Mouse (Mus musculus): ENCODE results near the gene Atp6v1c2.

Gene Atp6v1c2

GRCm38 (mm10) chr12:17329259-17329658 lies at the start of gene Atp6v1c2:
Gene Atp6v1c2, minus strand, starts transcription at chr12:17329359.
- ChIA-PET POLR2A (interaction anchor here in 1 of 4 experiments (1.3 kb wide), 1 partner anchor 21 kb away, joined by 3 read pairs; no protein-coding TSS in a partner anchor), CTCF (interaction anchor here in 1 of 4 experiments (0.5 kb wide), 1 partner anchor 42 kb away, joined by 5 read pairs; no protein-coding TSS in a partner anchor)

GRCm38 (mm10) chr12:17376521-17376920 lies 47.4 kb upstream of the Atp6v1c2 start:
- ChIA-PET POLR2A (interaction anchor here in 2 of 4 experiments (1.2 to 3.0 kb wide), 5 partner anchors 10 to 177 kb away, joined by 3 to 13 read pairs (median 5); no protein-coding TSS in a partner anchor), CTCF (interaction anchor here in 2 of 4 experiments (0.7 to 1.8 kb wide), 2 partner anchors 9 to 47 kb away, joined by 3 to 6 read pairs; no protein-coding TSS in a partner anchor)

- CTCF ChIA-PET: interaction anchor here in 3 of 4 experiments (0.6 to 1.8 kb wide), 4 partner anchors 8 to 182 kb away, joined by 3 to 6 read pairs (median 3); no protein-coding TSS in a partner anchor
- POLR2A ChIA-PET: interaction anchor here in 1 of 4 experiments (1.0 kb wide), 1 partner anchor 15 kb away, joined by 3 read pairs; no protein-coding TSS in a partner anchor
These were observed 46.1 kb upstream of the Atp6v1c2 start for GRCm38 (mm10) chr12:17375243-17375642.

GRCm38 (mm10) chr12:17373470-17373975 lies 44.4 kb upstream of the Atp6v1c2 start:
- POLR2A ChIA-PET: interaction anchor here in 3 of 4 experiments (0.7 to 1.8 kb wide), 4 partner anchors 10 to 172 kb away, joined by 4 to 7 read pairs (median 5); partner anchors contain the start of gene Odc1 (in 1 of the 3)
- CTCF ChIA-PET: interaction anchor here in 2 of 4 experiments (0.6 to 1.9 kb wide), 3 partner anchors 12 to 443 kb away, joined by 3 to 4 read pairs (median 3); no protein-coding TSS in a partner anchor

GRCm38 (mm10) chr12:17372696-17373095 lies 43.5 kb upstream of the Atp6v1c2 start:
- CTCF ChIA-PET: interaction anchor here (0.6 to 1.9 kb wide), 8 partner anchors 11 to 461 kb away, joined by 3 to 6 read pairs (median 4); no protein-coding TSS in a partner anchor
- POLR2A ChIA-PET: interaction anchor here in 2 of 4 experiments (1.2 to 1.8 kb wide), 4 partner anchors 10 to 173 kb away, joined by 3 to 7 read pairs (median 5); partner anchors contain the start of gene Odc1 (in 1 of the 2)

- POLR2A ChIA-PET: interaction anchor here in 3 of 4 experiments (0.6 to 1.6 kb wide), 13 partner anchors 9 to 185 kb away, joined by 3 to 6 read pairs (median 3); partner anchors contain the start of gene Odc1 (in 1 of the 3)
- CTCF ChIA-PET: interaction anchor here (0.5 to 1.9 kb wide), 34 partner anchors 9 to 437 kb away, joined by 3 to 10 read pairs (median 4); partner anchors contain the start of gene 2410004P03Rik (in 1 of the 4)
These were observed 42.6 kb upstream of the Atp6v1c2 start for GRCm38 (mm10) chr12:17371589-17372235.

GRCm38 (mm10) chr12:17369551-17370325 lies 40.6 kb upstream of the Atp6v1c2 start:
- CTCF ChIA-PET: interaction anchor here in 3 of 4 experiments (0.6 to 1.2 kb wide), 6 partner anchors 11 to 409 kb away, joined by 3 to 6 read pairs (median 3); no protein-coding TSS in a partner anchor
- POLR2A ChIA-PET: interaction anchor here in 1 of 4 experiments (0.6 to 2.3 kb wide), 3 partner anchors 13 to 171 kb away, joined by 3 to 5 read pairs (median 4); no protein-coding TSS in a partner anchor

- ChIA-PET CTCF (interaction anchor here in 1 of 4 experiments (1.2 kb wide), 1 partner anchor 189 kb away, joined by 4 read pairs; no protein-coding TSS in a partner anchor), POLR2A (interaction anchor here in 1 of 4 experiments (0.6 to 2.3 kb wide), 3 partner anchors 10 to 171 kb away, joined by 3 to 5 read pairs (median 3); no protein-coding TSS in a partner anchor)
These were observed 40.0 kb upstream of the Atp6v1c2 start for GRCm38 (mm10) chr12:17369111-17369510.

GRCm38 (mm10) chr12:17366981-17367380 lies 37.8 kb upstream of the Atp6v1c2 start:
- ChIA-PET POLR2A (interaction anchor here in 3 of 4 experiments (0.7 to 1.9 kb wide), 12 partner anchors 9 to 190 kb away, joined by 3 to 10 read pairs (median 3); partner anchors contain the start of gene Odc1 (in 1 of the 3)), CTCF (interaction anchor here (0.5 to 1.9 kb wide), 30 partner anchors 8 to 533 kb away, joined by 3 to 21 read pairs (median 4); no protein-coding TSS in a partner anchor)

GRCm38 (mm10) chr12:17362316-17362715 lies 33.2 kb upstream of the Atp6v1c2 start:
- CTCF ChIA-PET: interaction anchor here in 2 of 4 experiments (1.5 to 1.7 kb wide), 3 partner anchors 10 to 192 kb away, joined by 4 to 6 read pairs (median 4); no protein-coding TSS in a partner anchor
- POLR2A ChIA-PET: interaction anchor here in 2 of 4 experiments (0.9 to 1.6 kb wide), 4 partner anchors 14 to 185 kb away, joined by 3 to 4 read pairs (median 4); partner anchors contain the start of gene Nol10 (in 2 of the 2)

- CTCF ChIA-PET: interaction anchor here (0.5 to 2.0 kb wide), 7 partner anchors 10 to 138 kb away, joined by 3 to 7 read pairs (median 4); no protein-coding TSS in a partner anchor
- POLR2A ChIA-PET: interaction anchor here in 2 of 4 experiments (1.0 to 2.8 kb wide), 10 partner anchors 10 to 185 kb away, joined by 3 to 13 read pairs (median 4); partner anchors contain the start of gene Nol10 (in 2 of the 2)
These were observed 31.5 kb upstream of the Atp6v1c2 start for GRCm38 (mm10) chr12:17360650-17361049.

- CTCF ChIA-PET: interaction anchor here (0.6 to 2.0 kb wide), 5 partner anchors 9 to 521 kb away, joined by 3 to 6 read pairs (median 4); no protein-coding TSS in a partner anchor
- POLR2A ChIA-PET: interaction anchor here in 2 of 4 experiments (1.0 to 2.8 kb wide), 9 partner anchors 9 to 184 kb away, joined by 3 to 13 read pairs (median 4); partner anchors contain the start of gene Nol10 (in 1 of the 2)
These were observed 30.9 kb upstream of the Atp6v1c2 start for GRCm38 (mm10) chr12:17360104-17360503.

- POLR2A ChIA-PET: interaction anchor here in 3 of 4 experiments (0.7 to 2.8 kb wide), 9 partner anchors 8 to 303 kb away, joined by 3 to 13 read pairs (median 3); no protein-coding TSS in a partner anchor
- CTCF ChIA-PET: interaction anchor here in 1 of 4 experiments (2.0 kb wide), 1 partner anchor 13 kb away, joined by 6 read pairs; no protein-coding TSS in a partner anchor
These were observed 29.8 kb upstream of the Atp6v1c2 start for GRCm38 (mm10) chr12:17358981-17359380.

GRCm38 (mm10) chr12:17357795-17358194 lies 28.6 kb upstream of the Atp6v1c2 start:
- CTCF ChIA-PET: interaction anchor here in 3 of 4 experiments (0.7 to 1.3 kb wide), 3 partner anchors 13 to 59 kb away, joined by 3 to 4 read pairs (median 3); no protein-coding TSS in a partner anchor
- POLR2A ChIA-PET: interaction anchor here in 2 of 4 experiments (0.5 to 1.6 kb wide), 3 partner anchors 10 to 188 kb away, joined by 3 to 4 read pairs (median 3); no protein-coding TSS in a partner anchor

GRCm38 (mm10) chr12:17356853-17357252 lies 27.7 kb upstream of the Atp6v1c2 start:
- CTCF ChIA-PET: interaction anchor here (0.6 to 1.3 kb wide), 19 partner anchors 10 to 416 kb away, joined by 3 to 7 read pairs (median 3); no protein-coding TSS in a partner anchor

GRCm38 (mm10) chr12:17350106-17350505 lies 20.9 kb upstream of the Atp6v1c2 start:
- ChIA-PET CTCF (interaction anchor here in 1 of 4 experiments (1.1 to 1.7 kb wide), 2 partner anchors 10 to 22 kb away, joined by 3 to 4 read pairs; no protein-coding TSS in a partner anchor), POLR2A (interaction anchor here in 2 of 4 experiments (0.6 to 2.2 kb wide), 8 partner anchors 11 to 195 kb away, joined by 3 to 5 read pairs (median 3); partner anchors contain the start of gene Atp6v1c2 (in 1 of the 2))

More at GRCm38 (mm10) chr12:17356853-17357252, 27.7 kb upstream of the Atp6v1c2 start:
- POLR2A ChIA-PET: interaction anchor here in 2 of 4 experiments (0.7 to 1.6 kb wide), 3 partner anchors 10 to 200 kb away, joined by 3 to 4 read pairs (median 3); no protein-coding TSS in a partner anchor

Data from embryonic stem cell, embryonic (primary cell).